Comparison of ENCODE assay signal across 10 mouse cellular contexts in genomic region chr14:30147774-30148173, GRCm38 (mm10).
DNase-seq lines count a peak whose midpoint lies in the region; ATAC-seq and TF ChIP-seq lines count a peak whose summit lies in the region.
"Had no signal": no experiment of that assay in that cellular context is flagged by ENCODE, and none has a peak within 500 bp of the region (broad histone marks: within the 10 kb centered on the region; RNA-seq: fewer than 3 reads in every experiment).

No protein-coding gene starts in this region.

- peak; percentile 41 for TF ChIP-seq CTCF in layer of hippocampus, adult 2 months (conservative IDR thresholded peaks at IDR 0.05)
- no peak for TF ChIP-seq CTCF in lung, postnatal 0 days (IDR thresholded peaks at IDR 0.05)

- H3K9me3 ChIP-seq in forebrain, embryonic 16.5 days (ENCODE audit: control insufficient read depth, low read length), result no peaks in the 10 kb centered on the region
- H3K9me3 ChIP-seq in forebrain, embryonic 11.5 days (ENCODE audit: control insufficient read depth, low read length), result no peaks in the 10 kb centered on the region
- no peaks in the 10 kb centered on the region for H3K9me3 ChIP-seq in lung, postnatal 0 days (ENCODE audit: low read length)
- H3K9me3 ChIP-seq: midbrain, embryonic 12.5 days; stomach, embryonic 15.5 days had no signal

- WGBS in forebrain, embryonic 16.5 days, result 58% methylated on average over 7 of the region's 7 CpGs
- 68% methylated on average over 7 of the region's 7 CpGs for WGBS in forebrain, embryonic 11.5 days
- WGBS in lung, postnatal 0 days, result 61% methylated on average over 7 of the region's 7 CpGs

- H3K36me3 ChIP-seq in forebrain, embryonic 16.5 days (ENCODE audit: control insufficient read depth, insufficient read depth), result no peaks in the 10 kb centered on the region
- no peaks in the 10 kb centered on the region for H3K36me3 ChIP-seq in forebrain, embryonic 11.5 days (ENCODE audit: control insufficient read depth, insufficient read depth, low read length)
- H3K36me3 ChIP-seq in lung, postnatal 0 days (ENCODE audit: insufficient read depth, low read length), result no peaks in the 10 kb centered on the region
- H3K36me3 ChIP-seq: midbrain, embryonic 12.5 days; stomach, embryonic 15.5 days had no signal

- peak; percentile 36; the same call in 1 of the 2 replicates for ATAC-seq in forebrain, embryonic 16.5 days
- no peak for ATAC-seq in forebrain, embryonic 11.5 days (replicated peaks; ENCODE audit: low FRiP score)
- no peak for ATAC-seq in lung, postnatal 0 days

- no peaks in the 10 kb centered on the region for H3K27me3 ChIP-seq in forebrain, embryonic 16.5 days (replicated peaks; ENCODE audit: control insufficient read depth, insufficient read depth, low read length)
- H3K27me3 ChIP-seq in forebrain, embryonic 11.5 days (ENCODE audit: control insufficient read depth, insufficient read depth, low read length), result no peaks in the 10 kb centered on the region
- H3K27me3 ChIP-seq in lung, postnatal 0 days (replicated peaks; ENCODE audit: insufficient read depth, low read length), result no peaks in the 10 kb centered on the region
- H3K27me3 ChIP-seq: midbrain, embryonic 12.5 days; stomach, embryonic 15.5 days had no signal

- no peak overlapping the region for H3K9ac ChIP-seq in forebrain, embryonic 16.5 days (replicated peaks; ENCODE audit: low read depth, low read length)
- H3K9ac ChIP-seq in forebrain, embryonic 11.5 days (ENCODE audit: low read length), result no peak overlapping the region
- no peak overlapping the region for H3K9ac ChIP-seq in lung, postnatal 0 days (replicated peaks; ENCODE audit: low read depth)
- H3K9ac ChIP-seq: midbrain, embryonic 12.5 days; stomach, embryonic 15.5 days had no signal

- no peak overlapping the region for H3K4me2 ChIP-seq in forebrain, embryonic 16.5 days (ENCODE audit: low read length)
- H3K4me2 ChIP-seq in forebrain, embryonic 11.5 days (ENCODE audit: low read depth, low read length, severe bottlenecking), result no peak overlapping the region
- no peak overlapping the region for H3K4me2 ChIP-seq in lung, postnatal 0 days (replicated peaks; ENCODE audit: low read depth, low read length)
- H3K4me2 ChIP-seq: midbrain, embryonic 12.5 days; stomach, embryonic 15.5 days had no signal

- DNase-seq in forebrain, embryonic 11.5 days (ENCODE audit: low spot score), result no peak
- DNase-seq in right cerebral cortex, postnatal 14 days, result peak; percentile 54
- DNase-seq in right cerebral cortex, adult 2 months (ENCODE audit: low spot score in 2 of 2), result no peak
- peak; percentile 40 to 70 for DNase-seq in layer of hippocampus, adult 2 months (ENCODE audit: low spot score in 2 of 2)
- DNase-seq in thymus, postnatal 14 days, result no peak
- no peak for DNase-seq in B cell, adult 2 months
- DNase-seq in lung, postnatal 0 days (ENCODE audit: low spot score), result no peak

- TF ChIP-seq EP300 in lung, postnatal 0 days (IDR thresholded peaks at IDR 0.05), result no peak

- no peak overlapping the region for H3K27ac ChIP-seq in forebrain, embryonic 16.5 days (ENCODE audit: low read length)
- no peak overlapping the region for H3K27ac ChIP-seq in forebrain, embryonic 11.5 days (ENCODE audit: low read depth, low read length)
- H3K27ac ChIP-seq in layer of hippocampus, adult 2 months, result peak overlapping the region; percentile 67
- no peak overlapping the region for H3K27ac ChIP-seq in lung, postnatal 0 days (ENCODE audit: low read length)
- H3K27ac ChIP-seq: midbrain, embryonic 12.5 days; stomach, embryonic 15.5 days had no signal

- no peaks in the 10 kb centered on the region for H3K4me1 ChIP-seq in forebrain, embryonic 16.5 days (replicated peaks; ENCODE audit: control insufficient read depth, insufficient read depth, low read length)
- H3K4me1 ChIP-seq in forebrain, embryonic 11.5 days (replicated peaks; ENCODE audit: control insufficient read depth, insufficient read depth, low read length), result no peaks in the 10 kb centered on the region
- no peaks in the 10 kb centered on the region for H3K4me1 ChIP-seq in lung, postnatal 0 days (ENCODE audit: insufficient read depth, low read depth, low read length)
- H3K4me1 ChIP-seq: midbrain, embryonic 12.5 days; stomach, embryonic 15.5 days had no signal

- H3K4me3 ChIP-seq in forebrain, embryonic 16.5 days (replicated peaks; ENCODE audit: low read length), result no peak overlapping the region
- H3K4me3 ChIP-seq in forebrain, embryonic 11.5 days (ENCODE audit: low read depth, low read length), result no peak overlapping the region
- H3K4me3 ChIP-seq in layer of hippocampus, adult 2 months, result no peak overlapping the region
- no peak overlapping the region for H3K4me3 ChIP-seq in lung, postnatal 0 days (ENCODE audit: low read depth, low read length)
- H3K4me3 ChIP-seq: midbrain, embryonic 12.5 days; stomach, embryonic 15.5 days had no signal

Comparison
In these comparisons a context has a peak if more than half of its experiments do, and no peak if none do; other contexts are left out.
1. DNase-seq: peak in right cerebral cortex, postnatal 14 days (single experiment) and layer of hippocampus, adult 2 months (2 of 2); none in forebrain, embryonic 11.5 days (single experiment), right cerebral cortex, adult 2 months (0 of 2), thymus, postnatal 14 days (single experiment), B cell, adult 2 months (0 of 2) and lung, postnatal 0 days (single experiment).